37 mouse cellular contexts compared by ENCODE assay signal in the genomic region with DNA sequence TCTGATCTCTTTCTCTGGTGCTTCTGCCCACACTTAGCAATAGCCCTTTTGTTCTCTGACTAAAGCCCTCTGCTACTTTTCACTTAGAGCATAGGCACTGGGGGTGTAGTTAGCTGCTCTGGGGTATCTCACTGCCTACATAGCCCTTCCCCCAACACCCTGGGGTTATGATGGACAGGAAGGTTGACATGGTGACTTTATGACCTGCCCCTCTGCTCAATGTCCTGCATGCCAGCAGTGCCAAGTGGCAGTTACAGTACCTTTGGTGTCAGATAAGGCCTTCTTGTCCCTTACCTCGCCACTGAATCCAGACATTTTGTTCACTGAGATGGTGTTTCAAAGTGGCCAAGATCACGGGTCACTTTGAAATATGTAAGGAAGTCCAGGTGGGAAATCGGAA. TPM values are rescaled to one million over a fixed set of nuclear protein-coding genes. Genes with fewer than 3 reads are reported as not detected.
"Had no signal": no experiment of that assay in that cellular context is flagged by ENCODE, and none has a peak within 500 bp of the region (broad histone marks: within the 10 kb centered on the region; RNA-seq: fewer than 3 reads in every experiment).

Gm30083 (minus strand) TSS at position 120 of the 400 bp plus-strand sequence.

- H3K9me3 ChIP-seq: heart, embryonic 13.5 days; heart, embryonic 15.5 days; hindbrain, embryonic 13.5 days; limb, embryonic 10.5 days; limb, embryonic 12.5 days; liver, embryonic 13.5 days had no signal

- H3K4me2 ChIP-seq: heart, embryonic 11.5 days; heart, embryonic 13.5 days; heart, embryonic 15.5 days; hindbrain, embryonic 13.5 days; limb, embryonic 12.5 days; liver, embryonic 13.5 days had no signal

- H3K36me3 ChIP-seq: heart, embryonic 13.5 days; heart, embryonic 15.5 days; hindbrain, embryonic 13.5 days; limb, embryonic 10.5 days; limb, embryonic 12.5 days; liver, embryonic 13.5 days had no signal

- H3K4me1 ChIP-seq: heart, embryonic 13.5 days; heart, embryonic 15.5 days; hindbrain, embryonic 13.5 days; limb, embryonic 10.5 days; limb, embryonic 12.5 days; liver, embryonic 13.5 days had no signal

- DNase-seq: forebrain, postnatal 0 days; gastrocnemius, postnatal 14 days; gastrocnemius, postnatal 36 days; heart, adult 18-20 months; heart, postnatal 14 days; heart, postnatal 36 days; kidney, adult 18-20 months; kidney, adult 8-10 months; kidney, postnatal 10 days; kidney, postnatal 25 days; kidney, postnatal 4 days; liver; liver, embryonic 13.5 days had no signal

- H3K4me3 ChIP-seq: heart, embryonic 13.5 days; heart, embryonic 15.5 days; hindbrain, embryonic 13.5 days; layer of hippocampus, adult 2 months; left cerebral cortex, adult 2 months; limb, embryonic 10.5 days; limb, embryonic 12.5 days; liver, embryonic 13.5 days had no signal

- H3K9ac ChIP-seq: forebrain, postnatal 0 days; heart, embryonic 13.5 days; heart, embryonic 15.5 days; hindbrain, embryonic 13.5 days; limb, embryonic 12.5 days; liver, embryonic 13.5 days had no signal

- ATAC-seq: forebrain, postnatal 0 days; hindbrain, embryonic 16.5 days; inflammation-experienced regulatory T-cells, adult 6 months; intestine, embryonic 16.5 days had no signal

- H3K27me3 ChIP-seq: heart, embryonic 13.5 days; heart, embryonic 15.5 days; hindbrain, embryonic 13.5 days; limb, embryonic 12.5 days; liver, embryonic 13.5 days had no signal

- H3K27ac ChIP-seq: heart, embryonic 13.5 days; heart, embryonic 15.5 days; hindbrain, embryonic 13.5 days; layer of hippocampus, adult 2 months; left cerebral cortex, adult 2 months; limb, embryonic 10.5 days; limb, embryonic 12.5 days; liver, embryonic 13.5 days had no signal

RNA-seq across cellular contexts. Expression of gene Gm30083, which starts in this region (rescaled TPM):
- total RNA-seq: forebrain, postnatal 0 days; gastrocnemius, adult 18-20 months; gastrocnemius, adult 8-10 months; gastrocnemius, postnatal 14 days; gastrocnemius, postnatal 36 days; heart, adult 18-20 months; heart, postnatal 14 days; heart, postnatal 36 days; hematopoietic stem cell, adult 5-6 weeks; layer of hippocampus, adult 2 months; layer of hippocampus, postnatal 10 days; layer of hippocampus, postnatal 25 days; left cerebral cortex, adult 2 months; left cerebral cortex, postnatal 14 days; left cerebral cortex, postnatal 36 days had no signal
- polyA plus RNA-seq: forebrain, postnatal 0 days; gonadal fat pad, adult 2 months; heart, embryonic 11.5 days; heart, embryonic 13.5 days; heart, embryonic 15.5 days; heart, postnatal 0 days; hindbrain, embryonic 11.5 days; hindbrain, embryonic 13.5 days; hindbrain, embryonic 16.5 days; inflammation-experienced regulatory T-cells, adult 6 months; intestine, embryonic 16.5 days; kidney, embryonic 14.5 days; kidney, embryonic 16.5 days; limb, embryonic 10.5 days; limb, embryonic 12.5 days; limb, embryonic 14.5 days; liver, embryonic 13.5 days had no signal
